Mouse (Mus musculus) brain, embryonic 14.5 days (tissue): ENCODE data around the gene Fbxo4. TPM values are rescaled to one million over a fixed set of nuclear protein-coding genes. Genes with fewer than 3 reads are reported as not detected.

Experiments used
- DNase-seq: peaks from one replicate; pipeline ENCODE4 v3.0.0-alpha.2; 2011; ENCODE audit warnings: low read depth
- CTCF ChIP-seq: fragments of 200-500 bp; IDR thresholded peaks from 2 replicates; pipeline ENCODE4 v1.5.1; 2012; ENCODE audit warnings: inconsistent platforms, mild to moderate bottlenecking, moderate library complexity, borderline replicate concordance; ENCODE audit not compliant: insufficient read depth, insufficient read length; ENCODE audit errors: extremely low read depth
- POLR2A ChIP-seq: fragments of 200-500 bp; IDR thresholded peaks from 2 replicates; pipeline ENCODE4 v1.6.1; 2012; ENCODE audit warnings: mild to moderate bottlenecking, inconsistent platforms, borderline replicate concordance; ENCODE audit not compliant: poor library complexity, insufficient read depth, insufficient read length, severe bottlenecking; ENCODE audit errors: extremely low read depth
- polyA plus RNA-seq: library from polyadenylated mRNA; depleted of rRNA; stranded (reverse); fragments of >200 nt; gene quantifications from 2 replicates; pipeline ENCODE4 v1.2.3, GENCODE M21; 2012; rRNA removed

The Fbxo4 gene
- polyA plus RNA-seq, 1 experiment: 8.0 TPM

- DNase-seq: no peak
- TF ChIP-seq CTCF (no peak), POLR2A (no peak)
Measured at GRCm38 (mm10) chr15:3973300-3973699, 6.1 kb downstream of the Fbxo4 start.

DNA sequence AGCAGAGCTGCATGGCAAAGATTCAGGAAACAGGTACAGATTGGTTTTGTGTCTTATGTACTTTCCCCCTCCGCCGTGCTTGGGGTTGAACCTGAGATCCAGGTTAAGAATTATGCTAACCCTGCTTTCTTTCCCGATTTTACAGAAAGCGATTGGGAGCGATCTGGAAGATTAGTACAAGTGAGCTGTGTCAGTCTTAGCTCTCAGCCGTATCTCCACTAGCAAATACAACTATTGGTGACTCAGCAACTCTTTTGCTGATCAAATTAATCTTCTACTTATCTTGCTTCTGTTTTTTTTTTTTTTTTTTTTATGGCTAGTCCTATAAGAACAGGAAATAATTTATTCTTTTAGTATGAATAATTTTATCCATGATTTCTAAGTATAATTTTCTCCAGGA, 9.2 kb downstream of the Fbxo4 start:
- no peak for TF ChIP-seq POLR2A
- no peak for TF ChIP-seq CTCF
- DNase-seq: no peak

DNA sequence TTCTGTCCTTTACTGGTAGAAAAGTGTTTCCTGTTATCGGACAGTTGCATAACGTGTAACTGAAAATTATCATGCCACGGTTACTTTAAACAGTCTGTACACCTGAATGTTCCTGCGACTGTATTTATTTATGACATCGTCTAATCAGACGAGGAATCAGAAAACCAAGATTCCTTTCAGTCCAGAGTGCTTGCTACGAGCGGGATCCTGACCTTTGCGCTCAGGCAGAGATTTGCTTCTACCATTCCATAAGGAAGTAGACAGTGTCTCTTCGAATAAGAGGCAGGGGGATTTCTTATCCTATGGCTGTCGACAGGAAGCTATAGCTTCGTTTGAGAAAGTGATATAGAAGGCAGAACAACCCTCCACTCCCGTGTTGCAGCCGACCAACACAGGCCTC, 9.6 kb downstream of the Fbxo4 start:
- DNase-seq: no peak
- TF ChIP-seq POLR2A: no peak
- TF ChIP-seq CTCF: no peak

- TF ChIP-seq CTCF (no peak), POLR2A (no peak)
- no peak for DNase-seq
Measured at GRCm38 (mm10) chr15:3962251-3962650, 17.1 kb downstream of the Fbxo4 start.

DNA sequence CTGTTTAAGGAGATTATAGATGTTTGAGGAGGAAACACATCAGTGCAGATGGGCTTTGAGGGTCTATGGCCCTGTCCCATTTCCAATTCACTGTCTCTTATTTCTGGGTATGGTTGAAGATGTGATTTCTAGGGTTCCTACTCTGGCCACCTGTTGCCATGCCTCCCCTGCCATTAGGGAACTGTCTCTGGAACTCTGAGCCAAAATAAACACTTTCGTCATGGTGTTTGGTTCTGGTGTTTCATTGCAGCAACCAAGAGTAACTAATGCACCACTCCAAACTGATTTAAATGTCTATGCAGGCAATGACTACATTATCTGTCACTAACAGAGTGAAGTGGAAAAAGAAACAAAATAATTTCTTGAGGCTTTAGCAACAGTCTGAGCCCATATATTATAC, 19.3 kb downstream of the Fbxo4 start:
- no peak for TF ChIP-seq POLR2A
- no peak for TF ChIP-seq CTCF
- no peak for DNase-seq

GRCm38 (mm10) chr15:3957982-3958381, 21.4 kb downstream of the Fbxo4 start:
- TF ChIP-seq POLR2A (no peak), CTCF (peak; percentile 59; the same call in 1 of the 2 replicates)
- DNase-seq: peak; percentile 70

DNA sequence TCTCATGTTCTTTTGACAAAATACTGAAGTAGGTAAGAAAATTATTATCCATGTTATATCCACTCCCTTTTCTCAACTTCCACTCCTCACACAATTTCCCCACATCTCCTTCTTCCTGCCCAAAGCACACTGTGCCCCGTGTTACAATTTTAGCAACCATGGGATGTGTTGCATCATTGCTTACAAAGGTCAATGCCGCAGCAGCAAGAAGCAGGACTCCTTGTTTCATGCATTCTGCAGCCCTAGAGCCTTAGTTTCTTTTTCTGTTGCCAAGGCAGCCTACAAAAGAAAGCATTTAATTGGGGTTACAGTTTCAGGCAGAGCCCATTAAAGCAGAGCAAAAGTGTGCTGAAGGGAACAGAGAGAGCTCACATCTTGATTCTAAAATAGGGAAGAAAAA, 24.4 kb downstream of the Fbxo4 start:
- peak; percentile 30 for DNase-seq
- TF ChIP-seq POLR2A (no peak), CTCF (no peak)

GRCm38 (mm10) chr15:3938132-3938531, 41.2 kb downstream of the Fbxo4 start:
- TF ChIP-seq POLR2A (no peak), CTCF (no peak)

GRCm38 (mm10) chr15:3936056-3936455, 43.3 kb downstream of the Fbxo4 start:
- no peak for DNase-seq
- TF ChIP-seq POLR2A: no peak
- TF ChIP-seq CTCF: no peak

More at GRCm38 (mm10) chr15:3938132-3938531, 41.2 kb downstream of the Fbxo4 start:
- no peak for DNase-seq

GRCm38 (mm10) chr15:3933466-3933865, 45.9 kb downstream of the Fbxo4 start:
- no peak for TF ChIP-seq POLR2A
- no peak for TF ChIP-seq CTCF
- DNase-seq: no peak

DNA sequence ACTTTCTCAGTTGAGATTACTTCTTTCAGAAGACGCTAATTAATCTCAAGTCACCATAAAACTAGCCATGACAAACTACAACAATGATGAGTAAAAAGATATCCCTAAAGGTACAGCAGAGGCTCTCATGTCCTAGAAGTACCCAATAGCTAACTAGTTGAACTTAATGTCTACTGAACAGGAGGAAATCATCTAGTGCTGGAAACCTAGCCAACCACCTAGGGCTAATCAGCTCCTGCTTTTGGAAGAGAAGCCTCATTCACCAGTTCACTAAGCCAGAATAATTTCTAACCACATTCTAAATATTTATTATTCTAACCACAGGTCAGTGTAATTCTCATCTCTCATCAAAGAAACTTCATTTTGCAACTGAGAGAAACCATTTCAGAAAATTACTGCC, 47.4 kb downstream of the Fbxo4 start:
- no peak for TF ChIP-seq POLR2A
- TF ChIP-seq CTCF: no peak
- no peak for DNase-seq

Other genes starting within 250 kb of the Fbxo4 start
- 55.6 and 65.4 TPM in 2 replicates for gene AW549877, start 16.2 kb upstream of the Fbxo4 start, polyA plus RNA-seq
- 68.2 and 92.5 TPM in 2 replicates for gene Oxct1, start 46.8 kb upstream of the Fbxo4 start, polyA plus RNA-seq